8 mouse cellular contexts compared by ENCODE assay signal in the genomic region with DNA sequence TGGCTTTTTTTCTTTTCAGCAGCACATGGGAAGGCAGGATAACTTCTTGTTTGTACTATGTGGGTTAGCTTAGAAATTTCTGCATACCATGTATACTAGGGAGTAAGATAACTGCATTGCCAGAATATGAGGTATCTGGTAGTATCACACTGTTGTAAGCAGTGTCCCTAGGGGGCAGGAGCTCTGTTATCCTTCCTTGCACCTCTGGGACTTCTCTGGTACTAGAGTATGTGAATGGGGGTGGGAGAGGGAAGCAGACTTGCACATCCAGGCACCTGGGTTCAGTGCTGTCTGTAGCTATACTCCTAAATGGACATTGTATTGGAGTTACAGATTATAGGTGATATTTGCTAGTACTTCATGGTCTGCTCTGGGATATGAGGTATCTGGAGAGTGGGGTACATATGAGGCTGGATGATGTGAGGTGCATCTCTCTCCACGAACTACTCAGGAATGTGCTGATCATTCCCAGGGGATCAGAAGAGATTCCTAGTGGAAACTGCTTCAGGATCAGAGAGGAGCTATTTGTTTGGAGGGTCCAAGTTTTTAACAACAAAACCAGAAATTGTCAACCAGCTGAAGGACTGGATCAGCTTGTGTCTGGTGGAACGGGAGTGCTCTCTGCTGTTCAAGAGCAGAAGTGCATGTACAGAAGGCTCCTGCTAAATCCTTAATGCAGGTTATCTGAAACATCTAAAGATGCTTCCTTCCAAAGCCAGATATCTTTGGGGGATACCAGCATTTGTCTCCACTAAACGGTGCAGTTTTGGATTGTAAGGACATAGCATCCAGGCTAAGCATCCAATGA.
DNase-seq lines count a peak whose midpoint lies in the region; ATAC-seq lines count a peak whose summit lies in the region.

No protein-coding gene starts in this region.

- DNase-seq in kidney, postnatal 10 days, result peak; percentile 6
- no peak for DNase-seq in kidney, adult 11 months
- peak; percentile 35 for DNase-seq in embryonic facial prominence, embryonic 14.5 days (ENCODE audit: low spot score)
- DNase-seq in layer of hippocampus, adult 8-10 months (ENCODE audit: low spot score in 2 of 2), result peak; percentile 29 to 67
- DNase-seq in adipocyte (ENCODE audit: low spot score), result no peak
- DNase-seq in lung, postnatal 10 days, result no peak
- DNase-seq in thymus, postnatal 10 days (ENCODE audit: low spot score in 2 of 2), result no peak

- 25% methylated on average over 3 of the region's 3 CpGs for WGBS in embryonic facial prominence, embryonic 14.5 days
- 31% methylated on average over 3 of the region's 3 CpGs for WGBS in midbrain, embryonic 13.5 days

- H3K4me1 ChIP-seq in embryonic facial prominence, embryonic 14.5 days (ENCODE audit: control insufficient read depth, insufficient read depth, low read length), result no peaks in the 10 kb centered on the region
- no peaks in the 10 kb centered on the region for H3K4me1 ChIP-seq in midbrain, embryonic 13.5 days (replicated peaks)

- H3K9me3 ChIP-seq in embryonic facial prominence, embryonic 14.5 days (ENCODE audit: control insufficient read depth, low read length), result no peaks in the 10 kb centered on the region
- no peaks in the 10 kb centered on the region for H3K9me3 ChIP-seq in midbrain, embryonic 13.5 days

- no peak overlapping the region for H3K9ac ChIP-seq in embryonic facial prominence, embryonic 14.5 days (ENCODE audit: low read depth, low read length)
- no peak overlapping the region for H3K9ac ChIP-seq in midbrain, embryonic 13.5 days (replicated peaks)

- H3K27me3 ChIP-seq in embryonic facial prominence, embryonic 14.5 days (replicated peaks; ENCODE audit: control insufficient read depth, insufficient read depth, low read length), result no peaks in the 10 kb centered on the region
- H3K27me3 ChIP-seq in midbrain, embryonic 13.5 days, result no peaks in the 10 kb centered on the region

- H3K27ac ChIP-seq in embryonic facial prominence, embryonic 14.5 days (replicated peaks; ENCODE audit: low read depth, low read length), result no peak overlapping the region
- no peak overlapping the region for H3K27ac ChIP-seq in midbrain, embryonic 13.5 days

- H3K4me3 ChIP-seq in embryonic facial prominence, embryonic 14.5 days (ENCODE audit: low read depth, low read length), result no peak overlapping the region
- H3K4me3 ChIP-seq in midbrain, embryonic 13.5 days (replicated peaks), result no peak overlapping the region

- 0 out of 2 replicates have a peak, but pooled peaks have one; percentile 53 for ATAC-seq in embryonic facial prominence, embryonic 14.5 days (ENCODE audit: low read depth)
- ATAC-seq in midbrain, embryonic 13.5 days, result peak; percentile 62; the same call in 1 of the 2 replicates

- H3K4me2 ChIP-seq in embryonic facial prominence, embryonic 14.5 days (ENCODE audit: low read depth, low read length), result no peak overlapping the region
- no peak overlapping the region for H3K4me2 ChIP-seq in midbrain, embryonic 13.5 days (replicated peaks)

- no peaks in the 10 kb centered on the region for H3K36me3 ChIP-seq in embryonic facial prominence, embryonic 14.5 days (ENCODE audit: control insufficient read depth, insufficient read depth, low read length)
- no peaks in the 10 kb centered on the region for H3K36me3 ChIP-seq in midbrain, embryonic 13.5 days

Comparison
In these comparisons a context has a peak if more than half of its experiments do, and no peak if none do; other contexts are left out.
1. DNase-seq: peak in kidney, postnatal 10 days (single experiment), embryonic facial prominence, embryonic 14.5 days (single experiment) and layer of hippocampus, adult 8-10 months (2 of 2); none in kidney, adult 11 months (single experiment), adipocyte (single experiment), lung, postnatal 10 days (single experiment) and thymus, postnatal 10 days (0 of 2).